8 mouse cellular contexts compared by ENCODE assay signal in the genomic region with DNA sequence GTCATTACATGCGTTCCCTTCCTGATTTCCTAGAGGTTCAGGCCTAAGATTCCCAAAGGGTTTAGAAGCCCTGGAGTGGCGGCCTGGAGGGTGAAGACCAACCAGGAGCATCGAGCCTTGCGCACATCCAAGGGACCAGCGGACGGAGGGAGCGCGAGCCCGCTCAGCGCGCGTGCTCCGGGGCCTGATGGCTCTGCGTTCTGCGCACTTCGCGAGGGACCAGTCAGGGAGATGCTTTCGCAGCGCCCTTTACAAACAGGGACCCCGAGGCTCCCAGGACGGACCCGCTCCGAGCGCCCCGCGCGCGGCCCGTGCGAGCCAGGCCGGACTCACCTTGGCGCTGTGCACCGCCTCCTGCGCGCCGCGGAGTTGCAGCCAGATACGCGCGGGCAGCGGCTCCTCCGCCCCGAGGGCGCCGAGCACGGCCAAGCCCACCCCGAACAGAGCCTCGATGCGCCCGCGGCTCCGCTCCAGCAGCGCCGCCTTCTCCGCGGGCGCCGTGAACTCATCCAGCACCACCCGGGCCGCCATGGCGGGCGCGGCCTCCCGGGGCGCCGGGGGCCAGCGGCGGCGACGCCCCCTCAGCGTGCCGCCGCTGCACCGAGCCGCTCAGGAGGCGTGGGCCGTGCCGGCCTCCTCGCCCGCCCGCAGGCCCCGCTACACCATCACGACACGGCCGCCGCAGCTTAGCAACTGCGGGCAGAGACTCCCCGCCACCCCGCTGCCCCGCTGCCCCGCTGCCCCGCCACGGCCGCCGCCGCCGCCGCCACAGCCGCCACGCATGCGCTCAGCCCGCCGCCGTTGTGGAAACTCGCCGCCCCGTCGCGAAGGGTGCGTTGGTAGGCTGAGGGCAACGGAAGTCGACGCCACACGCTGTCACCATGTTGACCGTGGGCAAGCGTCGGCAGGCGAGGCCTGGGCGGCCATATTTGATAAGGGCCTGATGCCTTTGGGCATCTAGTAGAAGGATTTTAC. TPM values are rescaled to one million over a fixed set of nuclear protein-coding genes. Genes with fewer than 3 reads are reported as not detected.
DNase-seq lines count a peak whose midpoint lies in the region; ATAC-seq lines count a peak whose summit lies in the region.

A gene (minus strand): TSS at position 770 of the 975 bp plus-strand sequence.

- DNase-seq in adrenal gland, adult 18-20 months (ENCODE audit: low spot score in 2 of 2), result peak; percentile 90 to 92
- DNase-seq in embryo, embryonic 10.5 days (ENCODE audit: low spot score), result peak; percentile 95
- DNase-seq in gastrocnemius, postnatal 14 days, result peak; percentile 95
- DNase-seq in left cerebral cortex, postnatal 10 days (ENCODE audit: extremely low spot score in 1 of 2, low spot score in 2 of 2), result peak; percentile 91 to 97
- peak; percentile 96 to 97 for DNase-seq in right cerebral cortex, postnatal 10 days (ENCODE audit: low spot score in 2 of 2)
- peak; percentile 94 for DNase-seq in urinary bladder, postnatal 14 days (ENCODE audit: low spot score)

- peak; percentile 75 for ATAC-seq in inflammation-experienced regulatory T-cells, adult 6 months
- peak; percentile 72 for ATAC-seq in megakaryocyte progenitor cell, adult 5-6 weeks (replicated peaks; ENCODE audit: poor library complexity)

- intact Hi-C loops in gastrocnemius, postnatal 14 days (cut with DNase I; ENCODE audit: low total_unique reads), result no loop called here
- intact Hi-C loops in left cerebral cortex, postnatal 10 days (cut with DNase I), result no loop called here

RNA-seq across cellular contexts. Expression of the gene that starts here (rescaled TPM):
- 10 to 100 TPM; 25.4 to 42.8 TPM for total RNA-seq in adrenal gland, adult 18-20 months (2021)
- total RNA-seq in gastrocnemius, postnatal 14 days (2021), result 10 to 100 TPM; 13.0 to 14.6 TPM
- 10 to 100 TPM in 2 of 3 experiments, 1 to 10 TPM in 1; 8.7 to 11.9 (median 10.4) TPM for polyA plus RNA-seq in inflammation-experienced regulatory T-cells, adult 6 months (2017; shearing (Covaris generic))
- 10 to 100 TPM; 23.2 to 24.7 TPM for total RNA-seq in left cerebral cortex, postnatal 10 days (2021)
- 21.9 and 24.0 TPM in 2 replicates for total RNA-seq in megakaryocyte progenitor cell, adult 5-6 weeks (2015)
- 15.8 and 19.6 TPM in 2 replicates for total RNA-seq in megakaryocyte progenitor cell, adult 5-6 weeks (2017)

Comparison
In these comparisons a context has a peak if more than half of its experiments do, and no peak if none do; other contexts are left out.
1. Peak in every context shown above with its lines: DNase-seq and ATAC-seq.